19 mouse cellular contexts compared by ENCODE assay signal in the genomic region with DNA sequence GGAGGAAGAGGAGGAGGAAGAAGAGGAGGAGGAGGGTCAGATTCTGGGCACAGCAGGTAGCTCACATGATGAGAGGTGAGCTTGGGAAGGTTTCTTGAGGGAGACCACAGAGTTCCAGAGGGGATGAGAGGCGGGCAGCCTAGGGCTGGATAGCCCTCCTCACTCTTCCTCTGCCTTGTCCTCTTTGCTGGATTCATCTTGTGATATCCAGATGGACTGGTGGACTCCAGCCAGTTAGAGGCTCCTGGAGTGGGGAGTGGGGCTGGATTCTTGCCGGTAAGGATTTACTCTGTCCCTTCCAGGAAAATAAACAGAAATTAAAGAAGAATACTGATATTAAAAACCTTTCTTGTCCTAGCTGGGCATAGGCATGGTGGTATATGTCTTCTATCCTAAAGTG. TPM values are rescaled to one million over a fixed set of nuclear protein-coding genes. Genes with fewer than 3 reads are reported as not detected.
DNase-seq lines count a peak whose midpoint lies in the region; ATAC-seq lines count a peak whose summit lies in the region.
"Had no signal": no experiment of that assay in that cellular context is flagged by ENCODE, and none has a peak within 500 bp of the region (broad histone marks: within the 10 kb centered on the region; RNA-seq: fewer than 3 reads in every experiment).

No protein-coding gene starts in this region.

- no peak overlapping the region for H3K9ac ChIP-seq in heart, embryonic 11.5 days (ENCODE audit: low read depth, low read length)
- H3K9ac ChIP-seq in lung, embryonic 16.5 days (ENCODE audit: low read length), result no peak overlapping the region
- H3K9ac ChIP-seq in hindbrain, embryonic 16.5 days (ENCODE audit: low read depth, low read length), result no peak overlapping the region
- H3K9ac ChIP-seq: forebrain, embryonic 12.5 days; heart, embryonic 13.5 days; hindbrain, embryonic 12.5 days; intestine, embryonic 15.5 days; limb, embryonic 13.5 days; midbrain, embryonic 12.5 days had no signal

- no peak overlapping the region for H3K4me2 ChIP-seq in heart, embryonic 11.5 days
- no peak overlapping the region for H3K4me2 ChIP-seq in lung, embryonic 16.5 days (ENCODE audit: low read depth, low read length)
- no peak overlapping the region for H3K4me2 ChIP-seq in hindbrain, embryonic 16.5 days (ENCODE audit: low read length)
- H3K4me2 ChIP-seq: forebrain, embryonic 12.5 days; heart, embryonic 13.5 days; hindbrain, embryonic 12.5 days; intestine, embryonic 15.5 days; limb, embryonic 13.5 days; midbrain, embryonic 12.5 days had no signal

- no peak for ATAC-seq in heart, embryonic 11.5 days (replicated peaks; ENCODE audit: insufficient number of reproducible peaks, low FRiP score, low TSS enrichment)
- ATAC-seq in lung, embryonic 16.5 days (ENCODE audit: low read depth), result 0 out of 2 replicates have a peak, but pooled peaks have one; percentile 55
- no peak for ATAC-seq in hindbrain, embryonic 16.5 days
- ATAC-seq: intestine, embryonic 15.5 days had no signal

- no peaks in the 10 kb centered on the region for H3K9me3 ChIP-seq in heart, embryonic 11.5 days (replicated peaks; ENCODE audit: control insufficient read depth, low read length)
- no peaks in the 10 kb centered on the region for H3K9me3 ChIP-seq in lung, embryonic 16.5 days (ENCODE audit: control insufficient read depth, low read length)
- no peaks in the 10 kb centered on the region for H3K9me3 ChIP-seq in hindbrain, embryonic 16.5 days (ENCODE audit: control insufficient read depth, low read length)
- 0 out of 2 replicates have a peak, but pooled peaks cover 3% of the 10 kb centered on the region for H3K9me3 ChIP-seq in midbrain, embryonic 10.5 days (replicated peaks)
- H3K9me3 ChIP-seq: forebrain, embryonic 12.5 days; heart, embryonic 13.5 days; hindbrain, embryonic 12.5 days; intestine, embryonic 15.5 days; limb, embryonic 13.5 days; midbrain, embryonic 12.5 days had no signal

- WGBS in heart, embryonic 11.5 days (ENCODE audit: insufficient replicate concordance), result 76% methylated on average over 2 of the region's 2 CpGs
- WGBS in lung, embryonic 16.5 days, result 34% methylated on average over 2 of the region's 2 CpGs
- 72% methylated on average over 2 of the region's 2 CpGs for WGBS in hindbrain, embryonic 16.5 days
- 77% methylated on average over 2 of the region's 2 CpGs for WGBS in midbrain, embryonic 10.5 days

- no peaks in the 10 kb centered on the region for H3K36me3 ChIP-seq in heart, embryonic 11.5 days (ENCODE audit: control insufficient read depth, insufficient read depth, low read length)
- no peaks in the 10 kb centered on the region for H3K36me3 ChIP-seq in lung, embryonic 16.5 days (ENCODE audit: control insufficient read depth, insufficient read depth, low read length)
- no peaks in the 10 kb centered on the region for H3K36me3 ChIP-seq in hindbrain, embryonic 16.5 days (ENCODE audit: control insufficient read depth, insufficient read depth, low read length)
- H3K36me3 ChIP-seq in midbrain, embryonic 10.5 days, result no peaks in the 10 kb centered on the region
- H3K36me3 ChIP-seq: forebrain, embryonic 12.5 days; heart, embryonic 13.5 days; hindbrain, embryonic 12.5 days; intestine, embryonic 15.5 days; limb, embryonic 13.5 days; midbrain, embryonic 12.5 days had no signal

- no peak overlapping the region for H3K4me3 ChIP-seq in heart, embryonic 11.5 days (ENCODE audit: low read depth, low read length)
- no peak overlapping the region for H3K4me3 ChIP-seq in lung, embryonic 16.5 days (ENCODE audit: low read length)
- no peak overlapping the region for H3K4me3 ChIP-seq in hindbrain, embryonic 16.5 days (ENCODE audit: low read length)
- no peak overlapping the region for H3K4me3 ChIP-seq in midbrain, embryonic 10.5 days
- H3K4me3 ChIP-seq: forebrain, embryonic 12.5 days; heart, embryonic 13.5 days; hindbrain, embryonic 12.5 days; intestine, embryonic 15.5 days; left cerebral cortex, adult 2 months; limb, embryonic 13.5 days; midbrain, embryonic 12.5 days; myocyte had no signal

- no peaks in the 10 kb centered on the region for H3K4me1 ChIP-seq in heart, embryonic 11.5 days (ENCODE audit: control insufficient read depth, insufficient read depth, low read length)
- peaks cover 2% of the 10 kb centered on the region; the same call in 1 of the 2 replicates for H3K4me1 ChIP-seq in lung, embryonic 16.5 days (replicated peaks; ENCODE audit: control insufficient read depth, insufficient read depth, low read length)
- no peaks in the 10 kb centered on the region for H3K4me1 ChIP-seq in hindbrain, embryonic 16.5 days (ENCODE audit: control insufficient read depth, insufficient read depth, low read depth, low read length)
- peaks cover 12% of the 10 kb centered on the region for H3K4me1 ChIP-seq in midbrain, embryonic 10.5 days
- H3K4me1 ChIP-seq: heart, embryonic 13.5 days; intestine, embryonic 15.5 days; limb, embryonic 13.5 days; midbrain, embryonic 12.5 days had no signal

- H3K27me3 ChIP-seq in heart, embryonic 11.5 days (ENCODE audit: control insufficient read depth, insufficient read depth, low read length), result no peaks in the 10 kb centered on the region
- H3K27me3 ChIP-seq in lung, embryonic 16.5 days (ENCODE audit: control insufficient read depth, insufficient read depth, low read depth, low read length), result no peaks in the 10 kb centered on the region
- H3K27me3 ChIP-seq in hindbrain, embryonic 16.5 days (replicated peaks; ENCODE audit: control insufficient read depth, insufficient read depth, low read length), result no peaks in the 10 kb centered on the region
- H3K27me3 ChIP-seq in midbrain, embryonic 10.5 days (ENCODE audit: low read depth, poor library complexity, severe bottlenecking), result no peaks in the 10 kb centered on the region
- H3K27me3 ChIP-seq: forebrain, embryonic 12.5 days; heart, embryonic 13.5 days; hindbrain, embryonic 12.5 days; intestine, embryonic 15.5 days; limb, embryonic 13.5 days; midbrain, embryonic 12.5 days had no signal

- intact Hi-C loops in heart, postnatal 10 days (cut with DNase I), result no loop called here

- H3K27ac ChIP-seq in heart, embryonic 11.5 days (ENCODE audit: low read depth, low read length), result no peak overlapping the region
- H3K27ac ChIP-seq in lung, embryonic 16.5 days (ENCODE audit: low read length), result no peak overlapping the region
- H3K27ac ChIP-seq in hindbrain, embryonic 16.5 days (ENCODE audit: low read depth, low read length), result no peak overlapping the region
- no peak overlapping the region for H3K27ac ChIP-seq in midbrain, embryonic 10.5 days (replicated peaks)
- H3K27ac ChIP-seq: forebrain, embryonic 12.5 days; heart, embryonic 13.5 days; hindbrain, embryonic 12.5 days; intestine, embryonic 15.5 days; kidney, postnatal 0 days; left cerebral cortex, adult 2 months; limb, embryonic 13.5 days; midbrain, embryonic 12.5 days had no signal

- peak; percentile 63 to 66 for DNase-seq in heart, adult 18-20 months
- DNase-seq in lung, adult 18-20 months, result no peak
- DNase-seq in NIH3T3 (ENCODE audit: low read depth), result peak; percentile 19
- peak; percentile 50 to 58 for DNase-seq in heart, postnatal 10 days
- DNase-seq in midbrain, embryonic 10.5 days (ENCODE audit: low spot score), result no peak
- DNase-seq: right cerebral cortex, postnatal 4 days; thymus, postnatal 36 days had no signal

RNA-seq across cellular contexts. Expression of gene Akap12, which starts 20.4 kb away (rescaled TPM):
- total RNA-seq in heart, adult 18-20 months (2021), result 10 to 100 TPM; 21.0 to 25.9 TPM
- 33.9 and 43.8 TPM in 2 replicates for polyA plus RNA-seq in heart, embryonic 11.5 days (2014; fragmentation: Nextera tagmentation; extraction: Ambion mirVana)
- 69.9 and 76.2 TPM in 2 replicates for polyA plus RNA-seq in lung, embryonic 16.5 days (2015; fragmentation: Nextera tagmentation; extraction: Ambion mirVana)
- 10 to 100 TPM; 62.8 to 68.4 TPM for total RNA-seq in heart, postnatal 10 days (2021)
- polyA plus RNA-seq in hindbrain, embryonic 16.5 days (2015; fragmentation: Nextera tagmentation; extraction: Ambion mirVana), result 42.4 and 50.7 TPM in 2 replicates
- 30.9 and 40.7 TPM in 2 replicates for polyA plus RNA-seq in midbrain, embryonic 10.5 days (2016; fragmentation: Nextera tagmentation; extraction: Ambion mirVana)

Comparison
In these comparisons a context has a peak if more than half of its experiments do, and no peak if none do; other contexts are left out.
1. DNase-seq: peak in heart, adult 18-20 months (2 of 2), NIH3T3 (single experiment) and heart, postnatal 10 days (2 of 2); none in lung, adult 18-20 months (0 of 2) and midbrain, embryonic 10.5 days (single experiment).